Mouse (Mus musculus) neural tube, embryonic 11.5 days (tissue): ENCODE measurements at regions not wholly inside any gene's neighbourhood (a gene's known extent, or its start where the extent isn't known, plus 50 kb on each side); places are given as distances from the start of the nearest gene placed in this dataset.

ENCODE experiments used
- ATAC-seq: fragments of 200-750 bp; cut with Nextera tagmentation; 2 replicates; pipeline ENCODE4 v1.8.0; 2017; ENCODE audit warnings: moderate number of reproducible peaks, mild to moderate bottlenecking, moderate TSS enrichment, moderate library complexity; ENCODE audit not compliant: insufficient read depth, low FRiP score, low TSS enrichment
- DNase-seq: peaks from one replicate; pipeline ENCODE4 v3.0.0-alpha.2; 2015; ENCODE audit warnings: low spot score
- H3K27ac ChIP-seq: fragments of 300-500 bp; sonication (generic); 2 replicates; pipeline ENCODE4 v1.5.1; 2014; ENCODE audit warnings: low read depth, mild to moderate bottlenecking, low read length
- H3K27me3 ChIP-seq: fragments of 300-500 bp; sonication (generic); 2 replicates; pipeline ENCODE4 v1.6.1; 2014; ENCODE audit warnings: mild to moderate bottlenecking, low read length, mixed read lengths; ENCODE audit not compliant: control insufficient read depth, insufficient read depth
- H3K36me3 ChIP-seq: fragments of 300-500 bp; sonication (generic); 2 replicates; pipeline ENCODE4 v1.6.1; 2014; ENCODE audit warnings: mild to moderate bottlenecking, low read length, moderate library complexity, mixed read lengths; ENCODE audit not compliant: control insufficient read depth, insufficient read depth
- H3K4me1 ChIP-seq: fragments of 300-500 bp; sonication (generic); 2 replicates; pipeline ENCODE4 v1.6.1; 2014; ENCODE audit warnings: low read length, mixed read lengths; ENCODE audit not compliant: control insufficient read depth, insufficient read depth
- H3K4me2 ChIP-seq: fragments of 300-500 bp; sonication (generic); 2 replicates; pipeline ENCODE4 v1.6.1; 2014; ENCODE audit warnings: low read depth, mild to moderate bottlenecking, moderate library complexity
- H3K4me3 ChIP-seq: fragments of 300-500 bp; sonication (generic); 2 replicates; pipeline ENCODE4 v1.5.1; 2014; ENCODE audit warnings: low read depth, low read length
- H3K9ac ChIP-seq: fragments of 300-500 bp; sonication (generic); 2 replicates; pipeline ENCODE4 v1.6.1; 2014; ENCODE audit warnings: mild to moderate bottlenecking, low read length
- H3K9me3 ChIP-seq: fragments of 300-500 bp; sonication (generic); 2 replicates; pipeline ENCODE4 v1.6.1; 2016; ENCODE audit warnings: low read length; ENCODE audit not compliant: control insufficient read depth
- WGBS: fragments of 180-500 bp; shearing (Covaris S2); extraction: QIAGEN DNeasy Blood & Tissue Kit; methylation state at CpG from one replicate; pipeline ENCODE4 v1.1.7; 2014; 5-methylcytosine and 5-hydroxymethylcytosine counted together

DNA sequence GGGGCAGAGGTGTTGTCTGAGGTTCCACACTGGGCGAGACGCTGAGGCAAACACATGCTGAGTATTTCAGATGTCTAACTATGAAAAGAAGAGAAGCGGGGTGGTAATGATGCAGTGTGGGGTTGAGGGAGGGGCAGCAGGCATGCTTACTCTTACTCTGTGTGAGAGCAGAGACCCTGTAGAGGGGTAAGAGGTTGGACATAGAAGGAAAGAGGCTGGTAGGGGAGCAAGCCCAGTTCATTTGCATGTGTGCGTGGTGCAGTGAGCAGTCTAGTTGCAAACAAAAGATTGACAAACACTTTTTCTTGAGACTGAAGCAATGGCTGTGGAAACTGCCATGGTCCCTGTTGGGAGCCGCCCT lies 122.5 kb upstream of the Arglu1 start:
- H3K27ac ChIP-seq: no peak overlapping the region
- peaks cover 3% of the 10 kb centered on the region; the same call in 1 of the 2 replicates for H3K4me1 ChIP-seq
- H3K4me2 ChIP-seq: no peak overlapping the region
- ATAC-seq (no peak), DNase-seq (no peak)
- no peak overlapping the region for H3K4me3 ChIP-seq
- no peaks in the 10 kb centered on the region for H3K9me3 ChIP-seq
- H3K36me3 ChIP-seq: no peaks in the 10 kb centered on the region
- no peak overlapping the region for H3K9ac ChIP-seq
- WGBS: 89% methylated on average over 5 of the region's 5 CpGs
- no peaks in the 10 kb centered on the region for H3K27me3 ChIP-seq

DNA sequence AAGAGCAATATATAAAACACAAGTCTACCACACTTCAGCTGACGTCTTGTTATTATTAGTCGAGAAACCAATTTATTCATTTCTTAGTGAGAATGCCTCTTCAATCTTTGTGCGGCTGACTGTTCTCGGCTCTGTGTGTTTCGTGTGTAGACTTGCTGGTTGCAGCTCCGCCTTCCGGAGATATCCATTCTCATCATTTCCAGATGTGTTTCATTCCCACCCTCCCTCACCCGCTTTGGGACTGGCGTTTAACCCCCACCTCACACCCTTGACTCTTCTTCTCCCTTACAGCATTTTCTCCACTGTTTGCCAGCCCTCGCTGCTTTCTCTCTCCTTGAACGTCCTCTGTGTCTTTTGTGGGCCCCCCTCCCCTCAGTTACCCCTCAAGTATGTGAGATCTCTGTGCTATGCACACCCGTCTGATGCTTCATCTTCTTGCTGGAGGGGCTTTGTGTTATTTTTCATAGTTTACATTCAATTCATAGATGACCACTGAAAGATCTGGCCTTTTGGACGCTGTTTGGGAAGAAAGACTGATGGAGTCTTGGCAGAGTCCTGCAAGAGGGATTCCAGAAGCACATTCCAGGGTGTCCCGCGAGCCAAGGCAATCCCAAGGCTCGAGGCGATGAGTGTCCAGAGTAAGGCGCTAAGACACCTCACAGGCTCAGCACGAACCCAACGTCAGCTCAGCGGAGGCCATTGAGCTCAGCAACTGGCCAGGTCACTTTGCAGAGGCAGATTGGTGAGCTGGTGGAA lies 121.9 kb upstream of the Arglu1 start:
- Histone ChIP-seq H3K4me2 (no peak overlapping the region), H3K4me3 (no peak overlapping the region), H3K9me3 (no peaks in the 10 kb centered on the region), H3K9ac (no peak overlapping the region), H3K4me1 (peaks cover 3% of the 10 kb centered on the region; the same call in 1 of the 2 replicates), H3K27ac (no peak overlapping the region), H3K36me3 (no peaks in the 10 kb centered on the region), H3K27me3 (no peaks in the 10 kb centered on the region)
- DNase-seq: no peak
- ATAC-seq: no peak
- WGBS: 83% methylated on average over 21 of the region's 21 CpGs

DNA sequence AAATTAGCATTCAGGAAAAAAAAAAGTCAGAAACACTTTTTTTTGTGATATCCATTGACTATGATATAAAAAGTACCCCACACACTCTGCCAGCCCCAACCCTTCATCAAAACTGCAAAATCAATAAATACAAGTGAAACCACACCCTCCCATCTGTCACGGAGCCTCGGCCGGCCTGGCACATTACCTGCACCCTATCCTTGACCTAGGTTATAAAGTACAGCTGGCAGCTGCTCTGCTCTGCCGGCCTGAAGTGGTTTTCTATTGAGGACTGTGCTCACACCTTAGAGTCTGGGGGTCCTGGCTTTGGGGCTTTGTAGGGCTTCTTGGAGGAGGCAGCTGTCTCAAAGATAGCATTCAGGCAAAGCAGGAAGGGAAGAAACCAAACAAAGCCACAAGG lies 120.6 kb upstream of the Arglu1 start:
- Histone ChIP-seq H3K9me3 (no peaks in the 10 kb centered on the region), H3K27me3 (no peaks in the 10 kb centered on the region), H3K4me1 (peaks cover 3% of the 10 kb centered on the region; the same call in 1 of the 2 replicates), H3K9ac (no peak overlapping the region), H3K4me2 (no peak overlapping the region), H3K4me3 (no peak overlapping the region), H3K27ac (no peak overlapping the region), H3K36me3 (no peaks in the 10 kb centered on the region)
- DNase-seq (no peak), ATAC-seq (no peak)
- WGBS: 49% methylated on average over 4 of the region's 4 CpGs

- no peak for DNase-seq
- Histone ChIP-seq H3K4me3 (no peak overlapping the region), H3K9me3 (no peaks in the 10 kb centered on the region), H3K27ac (no peak overlapping the region), H3K36me3 (no peaks in the 10 kb centered on the region), H3K4me1 (peaks cover 3% of the 10 kb centered on the region; the same call in 1 of the 2 replicates), H3K4me2 (no peak overlapping the region), H3K27me3 (no peaks in the 10 kb centered on the region), H3K9ac (no peak overlapping the region)
- 44% methylated on average over 9 of the region's 9 CpGs for WGBS
- peak; percentile 38; the same call in 1 of the 2 replicates for ATAC-seq
Measured at GRCm38 (mm10) chr8:8809835-8810439, 119.6 kb upstream of the Arglu1 start.

DNA sequence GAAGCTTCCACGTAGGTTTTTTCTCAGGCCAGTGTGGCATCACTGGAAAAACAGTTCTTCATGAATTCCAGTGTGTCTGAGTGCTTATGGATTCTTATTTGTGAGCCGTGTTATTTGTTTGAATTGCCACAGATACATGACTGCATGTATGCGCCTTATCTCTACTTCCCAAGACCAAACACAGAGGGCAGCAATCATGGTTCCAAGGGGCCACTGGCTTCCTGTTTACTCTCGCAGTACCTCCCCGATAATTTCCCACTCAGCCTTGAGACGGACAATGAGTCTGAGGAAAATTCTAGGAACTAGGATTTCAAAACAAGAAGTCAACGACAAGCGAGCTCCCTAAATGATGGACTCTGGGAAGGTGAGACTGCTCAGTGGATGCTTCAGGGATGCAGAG lies 119.0 kb upstream of the Arglu1 start:
- Histone ChIP-seq H3K9me3 (no peaks in the 10 kb centered on the region), H3K4me1 (peaks cover 3% of the 10 kb centered on the region; the same call in 1 of the 2 replicates), H3K27me3 (no peaks in the 10 kb centered on the region), H3K4me3 (no peak overlapping the region), H3K4me2 (no peak overlapping the region), H3K9ac (no peak overlapping the region), H3K27ac (no peak overlapping the region), H3K36me3 (no peaks in the 10 kb centered on the region)
- WGBS: 91% methylated on average over 8 of the region's 8 CpGs
- ATAC-seq (no peak), DNase-seq (no peak)

DNA sequence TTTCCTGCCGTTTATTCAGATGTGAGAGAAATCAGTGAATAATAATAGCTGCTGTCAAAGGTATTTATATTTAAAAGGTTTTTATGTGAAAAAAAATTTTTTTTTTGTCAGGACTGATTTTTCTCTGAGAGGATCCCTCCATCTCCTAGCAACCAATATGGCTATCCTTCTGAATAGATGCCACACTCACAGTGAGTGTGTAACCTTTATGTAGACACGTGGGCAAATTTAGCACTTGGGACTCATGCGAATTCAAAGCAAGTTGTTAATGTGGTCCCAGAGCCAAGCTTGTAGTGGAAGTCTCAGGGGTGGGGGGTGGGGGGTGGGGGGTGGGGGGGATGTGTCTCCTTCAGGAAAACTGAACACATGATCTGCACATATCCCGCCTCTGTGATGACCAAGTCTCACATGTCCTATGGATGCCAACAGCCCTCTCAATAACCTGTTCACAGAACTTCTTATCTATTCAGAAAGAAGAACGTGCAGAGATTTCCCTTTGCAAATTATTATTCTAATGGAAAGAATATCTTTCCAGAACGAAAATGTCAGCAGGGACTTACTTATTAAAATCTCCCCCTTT lies 112.5 kb upstream of the Arglu1 start:
- no peaks in the 10 kb centered on the region for H3K27me3 ChIP-seq
- ATAC-seq: no peak
- no peaks in the 10 kb centered on the region for H3K4me1 ChIP-seq
- no peaks in the 10 kb centered on the region for H3K9me3 ChIP-seq
- H3K9ac ChIP-seq: no peak overlapping the region
- no peak for DNase-seq
- H3K4me3 ChIP-seq: no peak overlapping the region
- no peaks in the 10 kb centered on the region for H3K36me3 ChIP-seq
- H3K27ac ChIP-seq: no peak overlapping the region
- H3K4me2 ChIP-seq: no peak overlapping the region
- WGBS: 75% methylated on average over 6 of the region's 6 CpGs

- H3K4me1 ChIP-seq: no peaks in the 10 kb centered on the region
- no peak for DNase-seq
- no peak for ATAC-seq
- H3K9me3 ChIP-seq: no peaks in the 10 kb centered on the region
- H3K27me3 ChIP-seq: no peaks in the 10 kb centered on the region
- no peak overlapping the region for H3K27ac ChIP-seq
- WGBS: 39% methylated on average over 5 of the region's 5 CpGs
- H3K9ac ChIP-seq: no peak overlapping the region
- no peaks in the 10 kb centered on the region for H3K36me3 ChIP-seq
- no peak overlapping the region for H3K4me2 ChIP-seq
- no peak overlapping the region for H3K4me3 ChIP-seq
Measured at GRCm38 (mm10) chr8:8802317-8802716, 112.0 kb upstream of the Arglu1 start.

- WGBS: 54% methylated on average over 5 of the region's 5 CpGs
Measured at GRCm38 (mm10) chr8:8801578-8801977, 111.3 kb upstream of the Arglu1 start.

GRCm38 (mm10) chr8:8797521-8797920 lies 107.2 kb upstream of the Arglu1 start:
- Histone ChIP-seq H3K27ac (no peak overlapping the region), H3K36me3 (no peaks in the 10 kb centered on the region), H3K4me2 (no peak overlapping the region), H3K27me3 (no peaks in the 10 kb centered on the region), H3K9me3 (no peaks in the 10 kb centered on the region), H3K4me3 (no peak overlapping the region), H3K4me1 (no peaks in the 10 kb centered on the region), H3K9ac (no peak overlapping the region)
- WGBS: 77% methylated on average over 3 of the region's 3 CpGs
- ATAC-seq (no peak), DNase-seq (no peak)

More at GRCm38 (mm10) chr8:8801578-8801977, 111.3 kb upstream of the Arglu1 start:
- Histone ChIP-seq H3K4me1 (no peaks in the 10 kb centered on the region), H3K4me3 (no peak overlapping the region), H3K27me3 (no peaks in the 10 kb centered on the region), H3K4me2 (no peak overlapping the region), H3K27ac (no peak overlapping the region), H3K9ac (no peak overlapping the region), H3K36me3 (no peaks in the 10 kb centered on the region), H3K9me3 (no peaks in the 10 kb centered on the region)
- no peak for ATAC-seq
- no peak for DNase-seq
